Mouse (Mus musculus) limb, embryonic 14.5 days (tissue): ENCODE measurements around the gene Washc3. TPM values are rescaled to one million over a fixed set of nuclear protein-coding genes. Genes with fewer than 3 reads are reported as not detected.

ENCODE experiments used
- ATAC-seq: fragments of 200-750 bp; cut with Nextera tagmentation; 2 replicates; pipeline ENCODE4 v1.8.0; 2017; ENCODE audit warnings: low read depth, moderate number of reproducible peaks, moderate TSS enrichment; ENCODE audit not compliant: low FRiP score
- DNase-seq: peaks from one replicate; pipeline ENCODE4 v3.0.0-alpha.2; 2015; ENCODE audit warnings: low spot score
- H3K27ac ChIP-seq: fragments of 300-500 bp; sonication (generic); replicated peaks from 2 replicates; pipeline ENCODE4 v1.5.1; 2014; ENCODE audit warnings: low read depth, mild to moderate bottlenecking, low read length, moderate library complexity, mixed read lengths
- H3K27me3 ChIP-seq: fragments of 300-500 bp; sonication (generic); 2 replicates; pipeline ENCODE4 v1.6.1; 2014; ENCODE audit warnings: low read length, mixed read lengths; ENCODE audit not compliant: control insufficient read depth, insufficient read depth
- H3K36me3 ChIP-seq: fragments of 300-500 bp; sonication (generic); 2 replicates; pipeline ENCODE4 v1.6.1; 2014; ENCODE audit warnings: mild to moderate bottlenecking, low read length, moderate library complexity, mixed read lengths; ENCODE audit not compliant: control insufficient read depth, insufficient read depth
- H3K4me1 ChIP-seq: fragments of 300-500 bp; sonication (generic); 2 replicates; pipeline ENCODE4 v1.6.1; 2014; ENCODE audit warnings: antibody characterized with exemption, low read length, mixed read lengths; ENCODE audit not compliant: control insufficient read depth, insufficient read depth
- H3K4me2 ChIP-seq: fragments of 300-500 bp; sonication (generic); replicated peaks from 2 replicates; pipeline ENCODE4 v1.6.1; 2014; ENCODE audit warnings: low read depth, mild to moderate bottlenecking, low read length, moderate library complexity; ENCODE audit not compliant: severe bottlenecking
- H3K4me3 ChIP-seq: fragments of 300-500 bp; sonication (generic); replicated peaks from 2 replicates; pipeline ENCODE4 v1.5.1; 2014; ENCODE audit warnings: low read length
- H3K9ac ChIP-seq: fragments of 300-500 bp; sonication (generic); 2 replicates; pipeline ENCODE4 v1.6.1; 2014; ENCODE audit warnings: mild to moderate bottlenecking, low read depth, low read length, moderate library complexity; ENCODE audit not compliant: severe bottlenecking
- H3K9me3 ChIP-seq: fragments of 300-500 bp; sonication (generic); 2 replicates; pipeline ENCODE4 v1.6.1; 2016; ENCODE audit warnings: low read length; ENCODE audit not compliant: control insufficient read depth
- POLR2A ChIP-seq: fragments of 200-500 bp; IDR thresholded peaks from 2 replicates; pipeline ENCODE4 v1.8.0; 2012; ENCODE audit warnings: inconsistent platforms, mild to moderate bottlenecking, moderate library complexity, borderline replicate concordance; ENCODE audit not compliant: insufficient read depth, insufficient read length; ENCODE audit errors: extremely low read depth
- WGBS: fragments of 180-500 bp; shearing (Covaris S2); extraction: QIAGEN DNeasy Blood & Tissue Kit; methylation state at CpG from one replicate; pipeline ENCODE4 v1.1.7; 2014; 5-methylcytosine and 5-hydroxymethylcytosine counted together
- polyA plus RNA-seq, 2 experiments: library from polyadenylated mRNA; depleted of rRNA in 1 of 2; stranded (reverse) in 1 of 2; unstranded in 1 of 2; fragments of >200 nt; fragmentation: Nextera tagmentation in 1 of 2; extraction: Ambion mirVana in 1 of 2; gene quantifications; 2 replicates each; pipeline versions ENCODE4 v1.2.1 to v1.2.3; 2012 to 2014

Gene Washc3
- polyA plus RNA-seq, 2 experiments, result 27.4 to 55.9 TPM

GRCm38 (mm10) chr10:88284343-88284990 lies 83.6 kb downstream of the Washc3 start:
- H3K4me3 ChIP-seq, result no peak overlapping the region
- no peak for ATAC-seq
- H3K4me2 ChIP-seq, result no peak overlapping the region
- DNase-seq, result no peak
- no peaks in the 10 kb centered on the region for H3K36me3 ChIP-seq
- no peaks in the 10 kb centered on the region for H3K27me3 ChIP-seq
- H3K9me3 ChIP-seq, result no peaks in the 10 kb centered on the region
- no peak overlapping the region for H3K27ac ChIP-seq
- H3K9ac ChIP-seq, result no peak overlapping the region
- H3K4me1 ChIP-seq, result no peaks in the 10 kb centered on the region
- 90% methylated on average over 4 of the region's 4 CpGs for WGBS
- no peak for TF ChIP-seq POLR2A

GRCm38 (mm10) chr10:88287261-88287660 lies 86.4 kb downstream of the Washc3 start:
- no peak overlapping the region for H3K27ac ChIP-seq
- H3K4me2 ChIP-seq, result no peak overlapping the region
- 74% methylated on average over 8 of the region's 8 CpGs for WGBS
- H3K4me3 ChIP-seq, result no peak overlapping the region
- no peaks in the 10 kb centered on the region for H3K9me3 ChIP-seq
- ATAC-seq (no peak), DNase-seq (no peak)
- H3K27me3 ChIP-seq, result no peaks in the 10 kb centered on the region
- no peak for TF ChIP-seq POLR2A
- no peak overlapping the region for H3K9ac ChIP-seq
- no peaks in the 10 kb centered on the region for H3K36me3 ChIP-seq
- H3K4me1 ChIP-seq, result no peaks in the 10 kb centered on the region

- no peak for ATAC-seq
- H3K9me3 ChIP-seq, result no peaks in the 10 kb centered on the region
- no peaks in the 10 kb centered on the region for H3K27me3 ChIP-seq
- TF ChIP-seq POLR2A, result no peak
- no peaks in the 10 kb centered on the region for H3K4me1 ChIP-seq
- H3K36me3 ChIP-seq, result no peaks in the 10 kb centered on the region
- 86% methylated on average over 10 of the region's 10 CpGs for WGBS
- H3K4me2 ChIP-seq, result no peak overlapping the region
- no peak overlapping the region for H3K27ac ChIP-seq
- H3K9ac ChIP-seq, result no peak overlapping the region
- no peak overlapping the region for H3K4me3 ChIP-seq
- no peak for DNase-seq
These were observed 87.2 kb downstream of the Washc3 start for GRCm38 (mm10) chr10:88288061-88288460.

GRCm38 (mm10) chr10:88295091-88295490 lies 94.2 kb downstream of the Washc3 start:
- Histone ChIP-seq H3K4me3 (no peak overlapping the region), H3K36me3 (no peaks in the 10 kb centered on the region), H3K9me3 (peaks cover 5% of the 10 kb centered on the region; the same call in 1 of the 2 replicates), H3K27ac (no peak overlapping the region), H3K4me2 (no peak overlapping the region), H3K9ac (no peak overlapping the region), H3K4me1 (no peaks in the 10 kb centered on the region), H3K27me3 (no peaks in the 10 kb centered on the region)
- DNase-seq, result peak; percentile 44
- TF ChIP-seq POLR2A, result no peak
- 79% methylated on average over 6 of the region's 6 CpGs for WGBS
- ATAC-seq, result no peak

Other genes starting within 250 kb of the Washc3 start
- gene Pmch, start 110.0 kb upstream of the Washc3 start, polyA plus RNA-seq (2012; rRNA removed), result not detected in 2 replicates
- 0.34 and 0.43 TPM in 2 replicates for gene Pmch, start 110.0 kb upstream of the Washc3 start, polyA plus RNA-seq (2014; fragmentation: Nextera tagmentation; extraction: Ambion mirVana)
- gene Parpbp, start 54.2 kb upstream of the Washc3 start, polyA plus RNA-seq (2012; rRNA removed), result 6.4 and 7.2 TPM in 2 replicates
- 8.7 and 10.2 TPM in 2 replicates for gene Parpbp, start 54.2 kb upstream of the Washc3 start, polyA plus RNA-seq (2014; fragmentation: Nextera tagmentation; extraction: Ambion mirVana)
- 42.4 and 45.4 TPM in 2 replicates for gene Nup37, start 54.1 kb upstream of the Washc3 start, polyA plus RNA-seq (2012; rRNA removed)
- 72.5 and 73.2 TPM in 2 replicates for gene Nup37, start 54.1 kb upstream of the Washc3 start, polyA plus RNA-seq (2014; fragmentation: Nextera tagmentation; extraction: Ambion mirVana)
- gene Dram1, start 178.0 kb downstream of the Washc3 start, polyA plus RNA-seq (2012; rRNA removed), result 2.2 TPM in 2 replicates
- gene Dram1, start 178.0 kb downstream of the Washc3 start, polyA plus RNA-seq (2014; fragmentation: Nextera tagmentation; extraction: Ambion mirVana), result 1.3 and 1.8 TPM in 2 replicates
- 19.4 and 19.7 TPM in 2 replicates for gene Gnptab, start 178.0 kb downstream of the Washc3 start, polyA plus RNA-seq (2012; rRNA removed)
- 8.9 and 9.2 TPM in 2 replicates for gene Gnptab, start 178.0 kb downstream of the Washc3 start, polyA plus RNA-seq (2014; fragmentation: Nextera tagmentation; extraction: Ambion mirVana)